Mouse (Mus musculus): ENCODE measurements around the gene Ffar3.
"Not testable (repeated sequence)": the region's sequence is repeated elsewhere in the genome, so short reads cannot be mapped to it uniquely, and the experiment has no call there.

The Ffar3 gene

GRCm38 (mm10) chr7:30844676-30845297, 11.2 kb downstream of the Ffar3 start:
- DNase-seq (ENCODE audit: low spot score), result no peak

GRCm38 (mm10) chr7:30842092-30842491, 13.9 kb downstream of the Ffar3 start:
- no peak for DNase-seq (ENCODE audit: low spot score)

GRCm38 (mm10) chr7:30841379-30841778, 14.6 kb downstream of the Ffar3 start:
- no peak for DNase-seq (ENCODE audit: low spot score)

- no peak for DNase-seq (ENCODE audit: low spot score)
These were observed 15.7 kb downstream of the Ffar3 start for GRCm38 (mm10) chr7:30840306-30840705.

GRCm38 (mm10) chr7:30837277-30837676, 18.7 kb downstream of the Ffar3 start:
- no peak for DNase-seq (ENCODE audit: low spot score)

GRCm38 (mm10) chr7:30832684-30833083, 23.3 kb downstream of the Ffar3 start:
- DNase-seq (ENCODE audit: low spot score), result not testable (repeated sequence)

- no peak for DNase-seq (ENCODE audit: low spot score)
These were observed 23.7 kb downstream of the Ffar3 start for GRCm38 (mm10) chr7:30832261-30832660.

- DNase-seq (ENCODE audit: low spot score), result no peak
These were observed 26.6 kb downstream of the Ffar3 start for GRCm38 (mm10) chr7:30829428-30829827.

- not testable (repeated sequence) for DNase-seq (ENCODE audit: low spot score)
These were observed 27.1 kb downstream of the Ffar3 start for GRCm38 (mm10) chr7:30828871-30829270.

- DNase-seq (ENCODE audit: low spot score), result no peak
These were observed 29.3 kb downstream of the Ffar3 start for GRCm38 (mm10) chr7:30826660-30827059.

GRCm38 (mm10) chr7:30824306-30824705, 31.7 kb downstream of the Ffar3 start:
- DNase-seq (ENCODE audit: low spot score), result no peak

GRCm38 (mm10) chr7:30823675-30824074, 32.3 kb downstream of the Ffar3 start, which contains the start of gene Ffar2:
TSS of gene Ffar2 (minus strand) at chr7:30823775.
- no peak for DNase-seq (ENCODE audit: low spot score)

- no peak for DNase-seq (ENCODE audit: low spot score)
These were observed 34.4 kb downstream of the Ffar3 start for GRCm38 (mm10) chr7:30821532-30821931.

GRCm38 (mm10) chr7:30820854-30821445, 35.0 kb downstream of the Ffar3 start:
- DNase-seq (ENCODE audit: low spot score), result no peak

GRCm38 (mm10) chr7:30820131-30820530, 35.8 kb downstream of the Ffar3 start:
- no peak for DNase-seq (ENCODE audit: low spot score)

GRCm38 (mm10) chr7:30812291-30812807, 43.6 kb downstream of the Ffar3 start:
- DNase-seq (ENCODE audit: low spot score), result no peak

GRCm38 (mm10) chr7:30811757-30812290, 44.2 kb downstream of the Ffar3 start:
- no peak for DNase-seq (ENCODE audit: low spot score)

- no peak for DNase-seq (ENCODE audit: low spot score)
These were observed 45.7 kb downstream of the Ffar3 start for GRCm38 (mm10) chr7:30810319-30810718.

- DNase-seq (ENCODE audit: low spot score), result no peak
These were observed 50.1 kb downstream of the Ffar3 start for GRCm38 (mm10) chr7:30805924-30806323.

Data from ovary, postnatal 10 days (tissue).